Mouse (Mus musculus) C2C12 (cell line): ENCODE results near the gene Gipc1.

ENCODE experiments used
- CTCF ChIP-seq: IDR thresholded peaks from one replicate; pipeline ENCODE4 v1.5.1; 2011; ENCODE audit not compliant: control insufficient read depth, insufficient read depth, insufficient read length
- MAX ChIP-seq: IDR thresholded peaks from one replicate; pipeline ENCODE4 v1.6.1; 2011; ENCODE audit warnings: mild to moderate bottlenecking, control low read depth
- MYOD1 ChIP-seq: IDR thresholded peaks from one replicate; pipeline ENCODE4 v1.6.1; 2011; ENCODE audit warnings: low read depth; ENCODE audit not compliant: control insufficient read depth, insufficient read length
- MYOG ChIP-seq: IDR thresholded peaks from one replicate; pipeline ENCODE4 v1.6.1; 2011; ENCODE audit not compliant: control insufficient read depth, insufficient read length; ENCODE audit errors: extremely low read depth
- USF1 ChIP-seq: IDR thresholded peaks from one replicate; pipeline ENCODE4 v1.6.1; 2011; ENCODE audit warnings: low read depth, mild to moderate bottlenecking, control low read depth, moderate library complexity

DNA sequence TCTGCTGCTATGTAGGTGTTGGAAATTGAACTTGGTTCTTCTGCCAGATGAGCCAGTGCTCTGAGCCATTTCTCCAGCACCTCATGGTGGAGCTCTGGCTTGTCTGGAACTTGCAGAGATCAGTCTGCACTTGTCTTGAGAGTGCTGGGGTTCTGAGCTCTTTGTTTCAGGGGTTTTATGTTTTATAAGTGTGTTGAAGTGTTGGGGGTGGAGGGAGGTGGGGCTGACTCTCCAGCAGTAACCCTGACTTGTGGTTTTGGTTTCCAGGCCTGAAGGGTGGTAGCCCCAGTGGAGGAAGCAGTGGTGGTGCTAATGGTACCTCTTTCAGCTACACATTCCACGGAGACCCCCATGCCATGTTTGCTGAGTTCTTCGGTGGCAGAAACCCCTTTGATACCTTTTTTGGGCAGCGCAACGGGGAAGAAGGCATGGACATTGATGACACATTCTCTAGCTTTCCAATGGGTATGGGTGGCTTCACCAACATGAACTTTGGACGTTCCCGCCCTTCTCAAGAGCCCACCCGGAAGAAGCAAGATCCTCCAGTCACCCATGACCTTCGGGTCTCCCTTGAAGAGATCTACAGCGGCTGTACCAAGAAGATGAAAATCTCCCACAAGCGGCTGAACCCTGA lies 42.8 kb upstream of the Gipc1 start:
- TF ChIP-seq MYOG = no peak
- no peak for TF ChIP-seq CTCF
- no peak for TF ChIP-seq MYOD1
- TF ChIP-seq USF1 = no peak
- TF ChIP-seq MAX = no peak
